Mouse (Mus musculus) retina, adult 2 months (tissue): ENCODE measurements around the gene Rhbdf1.

Source experiments
- DNase-seq: peaks from one replicate; pipeline ENCODE4 v3.0.0-alpha.2; 2012; ENCODE audit warnings: low read depth, low spot score

Gene Rhbdf1

GRCm38 (mm10) chr11:32190603-32191110, 31.4 kb downstream of the Rhbdf1 start:
- no peak for DNase-seq

DNA sequence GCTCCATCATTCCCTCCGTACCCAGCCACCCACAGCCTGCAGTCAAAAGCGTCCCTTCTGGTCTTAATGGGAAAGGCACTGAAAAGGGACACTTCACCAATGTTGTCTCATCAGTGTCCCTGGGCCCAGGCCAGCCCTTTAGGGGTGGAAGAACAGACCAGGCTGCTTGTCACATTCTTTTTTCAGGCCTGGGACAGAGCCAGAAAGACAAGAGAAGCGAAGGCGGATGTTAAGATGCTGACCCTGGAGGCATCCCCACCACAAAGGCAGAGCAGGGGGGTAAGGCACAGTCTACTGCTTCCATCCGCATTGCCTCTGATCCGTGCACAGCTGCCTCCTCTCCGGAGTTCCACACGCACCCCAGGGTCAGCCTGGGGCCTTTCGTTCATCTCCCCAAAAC, 32.0 kb downstream of the Rhbdf1 start:
- DNase-seq = no peak

- DNase-seq = no peak
Measured at GRCm38 (mm10) chr11:32189434-32189833, 32.7 kb downstream of the Rhbdf1 start.

DNA sequence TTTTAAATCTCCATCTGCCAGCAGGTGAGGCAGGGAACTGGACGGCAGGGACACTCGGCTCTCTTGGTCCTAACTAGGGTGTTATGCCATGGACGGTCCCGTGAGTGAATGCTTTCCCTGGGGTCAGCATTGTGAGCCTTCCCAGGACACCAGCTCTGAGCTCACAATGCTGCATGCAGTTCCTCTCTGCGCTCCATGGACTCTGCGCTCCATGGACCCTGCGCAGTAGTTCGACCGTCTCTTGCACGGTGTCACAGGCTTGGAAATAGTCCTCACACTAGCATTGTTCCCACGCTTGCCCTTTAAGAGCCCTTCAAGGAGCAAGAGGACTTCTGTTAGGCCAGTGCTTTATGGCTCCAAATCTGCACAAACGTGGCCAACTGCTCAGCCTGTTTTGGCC, 33.2 kb downstream of the Rhbdf1 start:
- no peak for DNase-seq

GRCm38 (mm10) chr11:32187256-32187655, 34.8 kb downstream of the Rhbdf1 start:
- no peak for DNase-seq

GRCm38 (mm10) chr11:32186031-32186430, 36.1 kb downstream of the Rhbdf1 start:
- DNase-seq = no peak

DNA sequence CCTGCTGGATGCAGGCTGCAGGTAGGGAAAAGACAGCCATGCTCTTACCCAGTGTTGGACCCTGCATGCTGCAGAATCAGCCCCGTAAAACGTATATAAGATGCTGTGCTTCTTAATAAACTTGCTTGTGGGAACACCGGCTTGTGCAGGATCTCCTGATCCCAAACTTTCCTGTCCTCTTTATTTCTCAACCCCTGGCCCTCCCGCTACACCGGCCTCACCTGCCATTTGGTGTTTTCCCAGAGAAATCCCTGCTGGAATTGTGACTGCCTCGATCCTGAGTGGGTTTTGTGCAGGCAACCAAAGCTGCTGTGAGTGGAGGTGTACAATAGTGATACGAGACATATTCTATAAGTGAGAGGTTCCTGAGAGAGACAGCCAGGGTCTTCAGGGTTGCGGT, 37.6 kb downstream of the Rhbdf1 start:
- DNase-seq = no peak

- peak; percentile 56 for DNase-seq
Measured at GRCm38 (mm10) chr11:32181973-32182868, 39.9 kb downstream of the Rhbdf1 start.

DNA sequence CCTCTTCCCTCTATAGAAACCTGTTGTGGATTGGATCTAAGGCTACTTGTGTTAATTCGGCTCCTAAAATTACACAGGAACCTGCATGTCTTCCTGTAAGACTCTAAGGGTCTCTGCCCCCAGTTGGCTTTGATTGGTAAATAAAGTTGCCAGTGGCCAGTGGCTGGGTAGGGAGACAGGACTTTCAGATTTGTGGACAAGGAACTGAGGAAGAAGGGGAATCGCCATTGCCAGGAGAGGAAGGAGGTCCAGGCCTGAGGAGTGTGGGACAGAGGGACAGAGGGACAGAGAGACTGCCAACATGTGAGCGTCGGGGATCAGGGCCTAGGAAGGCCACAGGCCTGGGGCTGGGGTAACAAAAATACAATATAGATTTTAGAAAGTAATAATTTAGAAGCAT, 40.9 kb downstream of the Rhbdf1 start:
- no peak for DNase-seq

- DNase-seq = no peak
Measured at GRCm38 (mm10) chr11:32178506-32178905, 43.6 kb downstream of the Rhbdf1 start.

DNA sequence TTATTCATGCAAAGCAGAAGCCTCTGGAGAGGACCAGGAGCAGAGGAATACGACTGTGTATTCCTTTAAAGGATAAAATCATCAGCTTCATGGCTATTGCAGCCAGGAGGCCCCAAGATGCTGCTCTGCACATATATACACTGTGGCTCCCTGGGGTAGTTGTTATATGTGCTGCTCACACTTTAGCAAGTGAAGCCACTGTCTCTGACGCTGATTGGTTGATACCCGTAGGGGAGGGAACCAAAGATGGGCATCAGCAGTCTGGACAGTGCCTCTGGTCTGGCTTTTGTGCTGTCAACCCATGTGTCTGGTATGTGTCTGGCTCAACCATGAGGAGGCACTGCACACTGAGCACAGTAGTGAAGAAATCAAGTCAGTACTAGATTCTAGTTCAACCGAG, 55.4 kb downstream of the Rhbdf1 start:
- DNase-seq = no peak

DNA sequence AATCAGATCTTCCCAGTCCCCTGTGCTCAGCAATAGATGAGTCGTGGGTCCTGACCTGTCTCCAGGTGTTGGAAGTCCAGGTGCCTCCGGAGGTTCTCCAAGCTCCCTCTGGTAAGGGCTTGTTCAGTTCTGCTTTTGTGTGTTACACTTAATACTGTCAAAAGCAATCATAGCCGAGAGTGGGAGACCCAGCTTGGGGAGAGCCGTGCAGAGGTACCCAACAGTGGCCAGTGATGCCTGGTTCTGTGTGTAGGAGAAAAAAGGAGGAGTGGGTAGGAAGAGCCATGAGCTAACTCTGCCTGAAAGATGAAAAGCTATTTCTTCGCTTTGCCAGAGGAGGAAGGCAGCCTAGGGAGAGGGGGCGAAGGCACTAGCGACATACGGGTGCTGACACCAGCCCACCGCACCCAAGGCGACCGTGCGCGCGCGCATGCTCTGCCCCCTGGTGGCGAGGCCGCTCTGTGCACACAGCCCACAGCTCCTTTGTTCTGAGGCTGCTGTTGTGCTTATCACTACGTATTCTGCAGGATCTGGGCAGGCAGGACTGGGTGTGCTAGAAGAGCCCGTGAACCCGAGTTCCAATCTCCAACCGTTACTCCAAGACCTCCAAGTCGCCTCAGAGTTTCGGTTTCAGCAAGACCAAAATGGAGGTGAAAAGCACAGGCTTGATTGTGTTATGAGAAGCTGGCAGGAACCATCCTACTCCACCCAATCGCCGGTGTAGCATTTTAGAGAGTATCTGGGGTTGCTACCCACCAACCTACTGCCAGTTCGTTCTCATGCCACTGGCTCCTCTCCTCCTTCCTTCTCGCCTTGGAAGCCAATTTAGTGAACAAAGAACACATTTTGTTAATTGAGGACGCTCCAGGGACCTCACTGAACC, 59.9 kb downstream of the Rhbdf1 start:
- DNase-seq = peak; percentile 29

DNA sequence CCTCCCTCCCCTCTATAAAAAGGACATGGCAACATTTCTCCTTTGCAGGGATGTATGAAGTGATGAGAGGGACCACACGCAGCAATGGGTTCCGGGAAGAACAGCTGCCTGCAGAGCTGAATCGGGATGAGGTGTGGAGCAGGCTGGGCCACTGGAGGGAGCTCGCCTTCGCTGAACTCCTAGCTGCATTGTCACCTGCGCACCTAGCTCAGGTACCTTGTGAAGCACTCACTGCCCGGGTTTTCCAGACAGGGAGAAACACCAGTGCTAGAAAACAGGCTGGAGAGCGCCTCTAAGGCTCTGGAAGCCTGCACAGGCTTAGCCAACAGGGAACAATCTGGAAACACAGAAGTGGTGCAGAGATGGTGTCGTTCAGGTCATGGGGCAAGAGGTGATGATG, 60.6 kb downstream of the Rhbdf1 start:
- DNase-seq = no peak

DNA sequence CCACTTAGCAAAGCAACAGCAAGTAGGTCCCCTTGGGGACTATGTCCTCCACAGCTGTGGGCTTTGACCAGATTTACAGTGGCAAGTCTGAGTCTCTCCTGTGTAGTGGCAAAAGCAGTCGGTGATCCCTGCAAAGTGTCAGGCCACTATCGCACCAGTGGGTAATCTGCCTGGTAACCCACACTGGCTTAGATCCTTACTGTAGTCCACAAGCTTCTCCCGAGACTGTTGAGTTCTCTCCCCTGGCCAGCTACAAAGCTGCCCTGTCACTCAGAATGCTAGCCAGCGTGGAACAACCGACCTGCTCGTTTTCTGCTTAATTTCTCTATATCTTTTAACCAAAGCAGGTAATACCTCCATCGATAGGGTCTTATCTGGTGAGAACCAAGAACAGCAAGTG, 61.8 kb downstream of the Rhbdf1 start:
- no peak for DNase-seq
